In the genomic region with DNA sequence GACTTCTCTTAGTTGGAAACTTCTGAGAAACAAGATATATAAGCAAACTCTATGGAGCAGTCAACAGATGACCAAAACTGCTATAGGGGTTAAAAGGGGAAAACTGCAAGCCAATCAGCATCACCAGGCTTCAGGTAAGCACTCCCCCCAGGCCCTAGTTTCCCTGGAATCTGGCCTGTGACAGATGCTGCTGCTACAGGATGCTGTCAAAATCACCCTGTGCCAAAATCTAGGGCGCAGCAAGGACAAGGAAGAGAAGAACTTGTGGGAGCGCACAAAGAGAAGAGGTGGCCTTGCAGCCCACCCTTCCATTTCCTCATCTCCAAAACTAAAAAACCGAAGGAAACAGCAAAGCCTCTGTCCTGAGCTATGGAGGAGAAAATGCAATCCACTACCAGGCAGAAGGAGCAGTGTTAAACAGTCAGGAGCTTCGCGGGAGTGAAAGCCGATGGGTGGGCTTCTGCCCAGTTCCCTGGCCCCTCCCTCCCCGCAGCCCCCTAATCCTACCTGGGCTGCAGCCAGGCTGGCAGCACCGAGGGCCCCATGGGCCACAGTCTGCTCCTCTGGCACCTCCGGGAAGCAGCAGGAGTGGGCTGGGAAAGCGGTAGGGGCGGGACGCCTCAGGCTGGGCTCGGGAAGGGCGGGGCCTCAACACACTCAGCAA, we compare ENCODE assay signal across 7 mouse cellular contexts. TPM values are rescaled to one million over a fixed set of nuclear protein-coding genes. Genes with fewer than 3 reads are reported as not detected.
DNase-seq lines count a peak whose midpoint lies in the region; ATAC-seq and TF ChIP-seq lines count a peak whose summit lies in the region.

Hacd4 (minus strand) TSS at position 603 of the 664 bp plus-strand sequence.

- WGBS in forebrain, embryonic 15.5 days = 9% methylated on average over 14 of the region's 14 CpGs
- 6% methylated on average over 14 of the region's 14 CpGs for WGBS in limb, embryonic 12.5 days
- 5% methylated on average over 14 of the region's 14 CpGs for WGBS in midbrain, embryonic 11.5 days
- 1% methylated on average over 14 of the region's 14 CpGs for WGBS in stomach, embryonic 14.5 days

- no peak for TF ChIP-seq CTCF in brain, embryonic 14.5 days (IDR thresholded peaks at IDR 0.05; ENCODE audit: borderline replicate concordance, extremely low read depth, insufficient read depth, insufficient read length)

- no peaks in the 10 kb centered on the region for H3K27me3 ChIP-seq in forebrain, embryonic 15.5 days
- no peaks in the 10 kb centered on the region; the same call in 1 of the 2 replicates for H3K27me3 ChIP-seq in limb, embryonic 12.5 days
- H3K27me3 ChIP-seq in midbrain, embryonic 11.5 days (ENCODE audit: control insufficient read depth, insufficient read depth, low read length) = no peaks in the 10 kb centered on the region
- no peaks in the 10 kb centered on the region for H3K27me3 ChIP-seq in stomach, embryonic 14.5 days (ENCODE audit: control insufficient read depth, insufficient read depth, low read length)

- DNase-seq in R1 (ENCODE audit: low read depth, low spot score) = peak; percentile 42
- DNase-seq in brain, embryonic 14.5 days (ENCODE audit: low read depth) = peak; percentile 65
- peak; percentile 86 for DNase-seq in midbrain, embryonic 11.5 days (ENCODE audit: low spot score, missing footprints)

- H3K4me1 ChIP-seq in forebrain, embryonic 15.5 days = peaks cover 11% of the 10 kb centered on the region
- H3K4me1 ChIP-seq in limb, embryonic 12.5 days (replicated peaks) = peaks cover 8% of the 10 kb centered on the region
- peaks cover 7% of the 10 kb centered on the region; the same call in 1 of the 2 replicates for H3K4me1 ChIP-seq in midbrain, embryonic 11.5 days (ENCODE audit: control insufficient read depth, insufficient read depth, low read length)
- peaks cover 7% of the 10 kb centered on the region; the same call in 1 of the 2 replicates for H3K4me1 ChIP-seq in stomach, embryonic 14.5 days (ENCODE audit: control insufficient read depth, insufficient read depth, low read length)

- no peaks in the 10 kb centered on the region for H3K9me3 ChIP-seq in forebrain, embryonic 15.5 days
- no peaks in the 10 kb centered on the region for H3K9me3 ChIP-seq in limb, embryonic 12.5 days
- no peaks in the 10 kb centered on the region for H3K9me3 ChIP-seq in midbrain, embryonic 11.5 days (ENCODE audit: control insufficient read depth, low read length)
- no peaks in the 10 kb centered on the region for H3K9me3 ChIP-seq in stomach, embryonic 14.5 days (ENCODE audit: control insufficient read depth, low read depth, low read length)

- H3K27ac ChIP-seq in forebrain, embryonic 15.5 days (replicated peaks) = no peak within 1 kb of the TSS
- no peak within 1 kb of the TSS for H3K27ac ChIP-seq in limb, embryonic 12.5 days
- no peak within 1 kb of the TSS for H3K27ac ChIP-seq in midbrain, embryonic 11.5 days (ENCODE audit: low read depth, low read length)
- H3K27ac ChIP-seq in stomach, embryonic 14.5 days (ENCODE audit: low read length) = peak within 1 kb of the TSS; percentile 17; the same call in 1 of the 2 replicates

- ATAC-seq in forebrain, embryonic 15.5 days (replicated peaks) = peak; percentile 93
- ATAC-seq in hematopoietic stem cell, adult 5-6 weeks (replicated peaks in 1 of 2; ENCODE audit: insufficient read depth in 1 of 2, low FRiP score in 2 of 2, low TSS enrichment in 1 of 2, low read depth in 1 of 2, poor library complexity in 2 of 2, severe bottlenecking in 2 of 2) = peak; percentile 28 to 37; a peak in 1 of 4 replicates
- peak; percentile 87 for ATAC-seq in limb, embryonic 12.5 days (ENCODE audit: insufficient number of reproducible peaks, insufficient read depth, low FRiP score, low TSS enrichment, low read depth)
- peak; percentile 85 for ATAC-seq in midbrain, embryonic 11.5 days (ENCODE audit: low FRiP score)
- peak; percentile 91 for ATAC-seq in stomach, embryonic 14.5 days (ENCODE audit: insufficient number of reproducible peaks, insufficient read depth, low FRiP score, low read depth)

- H3K4me3 ChIP-seq in forebrain, embryonic 15.5 days = peak within 1 kb of the TSS; percentile 35
- peak within 1 kb of the TSS; percentile 44 for H3K4me3 ChIP-seq in limb, embryonic 12.5 days (replicated peaks)
- H3K4me3 ChIP-seq in midbrain, embryonic 11.5 days (ENCODE audit: low read depth, low read length) = peak within 1 kb of the TSS; percentile 21
- peak within 1 kb of the TSS; percentile 35 for H3K4me3 ChIP-seq in stomach, embryonic 14.5 days (ENCODE audit: low read depth, low read length)

- TF ChIP-seq POLR2A in brain, embryonic 14.5 days (IDR thresholded peaks at IDR 0.05; ENCODE audit: borderline replicate concordance, extremely low read depth, insufficient read depth, insufficient read length, poor library complexity, severe bottlenecking) = no peak

- peak within 1 kb of the TSS; percentile 40 for H3K9ac ChIP-seq in forebrain, embryonic 15.5 days (replicated peaks)
- peak within 1 kb of the TSS; percentile 56 for H3K9ac ChIP-seq in limb, embryonic 12.5 days (replicated peaks)
- peak within 1 kb of the TSS; percentile 56 for H3K9ac ChIP-seq in midbrain, embryonic 11.5 days (ENCODE audit: low read length)
- peak within 1 kb of the TSS; percentile 47; the same call in 1 of the 2 replicates for H3K9ac ChIP-seq in stomach, embryonic 14.5 days (replicated peaks; ENCODE audit: low read depth, low read length)

- H3K36me3 ChIP-seq in forebrain, embryonic 15.5 days = no peaks in the 10 kb centered on the region
- H3K36me3 ChIP-seq in limb, embryonic 12.5 days = no peaks in the 10 kb centered on the region
- no peaks in the 10 kb centered on the region for H3K36me3 ChIP-seq in midbrain, embryonic 11.5 days (ENCODE audit: control insufficient read depth, insufficient read depth, low read length)
- H3K36me3 ChIP-seq in stomach, embryonic 14.5 days (ENCODE audit: control insufficient read depth, insufficient read depth, low read length) = no peaks in the 10 kb centered on the region

- H3K4me2 ChIP-seq in forebrain, embryonic 15.5 days (replicated peaks) = peak within 1 kb of the TSS; percentile 50
- H3K4me2 ChIP-seq in limb, embryonic 12.5 days = peak within 1 kb of the TSS; percentile 74
- H3K4me2 ChIP-seq in midbrain, embryonic 11.5 days = peak within 1 kb of the TSS; percentile 50
- H3K4me2 ChIP-seq in stomach, embryonic 14.5 days (replicated peaks; ENCODE audit: low read depth, low read length) = peak within 1 kb of the TSS; percentile 65

RNA-seq across cellular contexts. Expression of gene Hacd4, which starts in this region (rescaled TPM):
- 0.98 and 1.7 TPM in 2 replicates for polyA plus RNA-seq in brain, embryonic 14.5 days (2012; rRNA removed)
- polyA plus RNA-seq in forebrain, embryonic 15.5 days (2015; fragmentation: Nextera tagmentation; extraction: Ambion mirVana) = 2.6 and 3.5 TPM in 2 replicates
- total RNA-seq in hematopoietic stem cell, adult 5-6 weeks (2017) = 25.9 and 33.5 TPM in 2 replicates
- polyA plus RNA-seq in limb, embryonic 12.5 days (2016; fragmentation: Nextera tagmentation; extraction: Ambion mirVana) = 3.7 and 3.8 TPM in 2 replicates
- polyA plus RNA-seq in midbrain, embryonic 11.5 days (2014; fragmentation: Nextera tagmentation; extraction: Ambion mirVana) = 3.7 and 4.4 TPM in 2 replicates
- 15.5 and 16.1 TPM in 2 replicates for polyA plus RNA-seq in stomach, embryonic 14.5 days (2014; fragmentation: Nextera tagmentation; extraction: Ambion mirVana)

Comparison
In these comparisons a context has a peak if more than half of its experiments do, and no peak if none do; other contexts are left out.
1. ATAC-seq: peak in every context shown above with its lines; median percentile 93 in forebrain, embryonic 15.5 days; 91 in stomach, embryonic 14.5 days; 87 in limb, embryonic 12.5 days; 85 in midbrain, embryonic 11.5 days; 32 in hematopoietic stem cell, adult 5-6 weeks.